In the genomic region with DNA sequence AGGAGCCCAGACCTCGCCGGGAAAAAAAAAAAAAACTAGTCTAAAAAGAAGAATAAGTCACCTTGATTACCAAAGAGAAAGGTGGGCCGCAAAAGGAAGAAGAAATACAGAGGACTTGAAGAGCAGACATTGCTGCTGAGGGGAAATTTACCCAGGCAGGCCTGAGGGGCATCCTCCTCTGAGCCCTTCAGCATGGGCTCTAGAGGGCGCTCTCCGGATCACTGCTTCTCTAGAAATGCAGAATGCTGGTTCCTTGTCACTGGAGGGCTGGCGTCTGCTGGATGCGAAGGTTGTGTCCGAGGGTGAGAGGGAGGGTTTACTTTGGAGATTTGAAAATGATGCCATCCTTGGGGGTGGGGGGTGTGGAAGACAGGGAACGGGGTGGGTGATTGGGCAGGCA, we compare ENCODE assay signal across 11 mouse cellular contexts.
DNase-seq lines count a peak whose midpoint lies in the region; ATAC-seq and TF ChIP-seq lines count a peak whose summit lies in the region.
"Had no signal": no experiment of that assay in that cellular context is flagged by ENCODE, and none has a peak within 500 bp of the region (broad histone marks: within the 10 kb centered on the region; RNA-seq: fewer than 3 reads in every experiment).

No protein-coding gene starts in this region.

- no peaks in the 10 kb centered on the region for H3K4me1 ChIP-seq in kidney, embryonic 16.5 days (ENCODE audit: insufficient read depth, low read length)
- no peaks in the 10 kb centered on the region for H3K4me1 ChIP-seq in stomach, postnatal 0 days (replicated peaks; ENCODE audit: control insufficient read depth, insufficient read depth)
- H3K4me1 ChIP-seq: liver, embryonic 13.5 days had no signal

- ATAC-seq in kidney, embryonic 16.5 days (ENCODE audit: low FRiP score, low TSS enrichment): 0 out of 2 replicates have a peak, but pooled peaks have one; percentile 20
- no peak for ATAC-seq in stomach, postnatal 0 days (ENCODE audit: low FRiP score, low TSS enrichment)

- no peak overlapping the region for H3K27ac ChIP-seq in kidney, embryonic 16.5 days (ENCODE audit: low read length)
- H3K27ac ChIP-seq in stomach, postnatal 0 days (replicated peaks): no peak overlapping the region
- H3K27ac ChIP-seq: forebrain, embryonic 10.5 days; liver, embryonic 13.5 days had no signal

- H3K36me3 ChIP-seq in kidney, embryonic 16.5 days (ENCODE audit: insufficient read depth, low read length): no peaks in the 10 kb centered on the region
- no peaks in the 10 kb centered on the region for H3K36me3 ChIP-seq in stomach, postnatal 0 days (ENCODE audit: control insufficient read depth, insufficient read depth, low read length)
- H3K36me3 ChIP-seq: forebrain, embryonic 10.5 days; liver, embryonic 13.5 days had no signal

- peak; percentile 21 for DNase-seq in cerebellum, adult 8-10 months
- DNase-seq in cerebellum, adult 11-12 months: no peak
- no peak for DNase-seq in kidney, adult 18-20 months
- peak; percentile 10 for DNase-seq in thymus, postnatal 36 days
- DNase-seq in thymus, postnatal 14 days: no peak
- DNase-seq in stomach, postnatal 0 days (ENCODE audit: low spot score): no peak
- DNase-seq in urinary bladder, postnatal 14 days (ENCODE audit: low spot score): no peak
- DNase-seq: heart, postnatal 10 days; liver, embryonic 13.5 days had no signal

- H3K4me2 ChIP-seq in kidney, embryonic 16.5 days (replicated peaks; ENCODE audit: low read depth, low read length): peak overlapping the region; percentile 16; the same call in 1 of the 2 replicates
- no peak overlapping the region for H3K4me2 ChIP-seq in stomach, postnatal 0 days (replicated peaks; ENCODE audit: low read depth)
- H3K4me2 ChIP-seq: liver, embryonic 13.5 days had no signal

- no peaks in the 10 kb centered on the region for H3K9me3 ChIP-seq in kidney, embryonic 16.5 days (ENCODE audit: low read length)
- H3K9me3 ChIP-seq in stomach, postnatal 0 days (ENCODE audit: control insufficient read depth, low read length): no peaks in the 10 kb centered on the region
- H3K9me3 ChIP-seq: forebrain, embryonic 10.5 days had no signal

- peak; percentile 54 for TF ChIP-seq CTCF in stomach, postnatal 0 days (IDR thresholded peaks at IDR 0.05; ENCODE audit: low read depth)

- no peak overlapping the region for H3K9ac ChIP-seq in kidney, embryonic 16.5 days (replicated peaks; ENCODE audit: low read length)
- H3K9ac ChIP-seq in stomach, postnatal 0 days (ENCODE audit: low read length): no peak overlapping the region
- H3K9ac ChIP-seq: liver, embryonic 13.5 days had no signal

- WGBS in kidney, embryonic 16.5 days: 45% methylated on average over 9 of the region's 9 CpGs
- 53% methylated on average over 9 of the region's 9 CpGs for WGBS in stomach, postnatal 0 days

- no peak overlapping the region for H3K4me3 ChIP-seq in kidney, embryonic 16.5 days (ENCODE audit: low read length)
- H3K4me3 ChIP-seq in stomach, postnatal 0 days (ENCODE audit: low read depth, low read length): no peak overlapping the region
- H3K4me3 ChIP-seq: forebrain, embryonic 10.5 days; liver, embryonic 13.5 days had no signal

- 0 out of 2 replicates have a peak, but pooled peaks cover 3% of the 10 kb centered on the region for H3K27me3 ChIP-seq in kidney, embryonic 16.5 days (ENCODE audit: insufficient read depth, low read length)
- no peaks in the 10 kb centered on the region for H3K27me3 ChIP-seq in stomach, postnatal 0 days (ENCODE audit: control insufficient read depth, insufficient read depth, low read length)
- H3K27me3 ChIP-seq: liver, embryonic 13.5 days had no signal

- TF ChIP-seq EP300 in stomach, postnatal 0 days (optimal IDR thresholded peaks at IDR 0.05): no peak

Comparison
In these comparisons a context has a peak if more than half of its experiments do, and no peak if none do; other contexts are left out.
1. DNase-seq: peak in cerebellum, adult 8-10 months (single experiment) and thymus, postnatal 36 days (2 of 2); none in cerebellum, adult 11-12 months (single experiment), kidney, adult 18-20 months (single experiment), thymus, postnatal 14 days (single experiment), stomach, postnatal 0 days (single experiment) and urinary bladder, postnatal 14 days (single experiment).